Mouse (Mus musculus) midbrain, embryonic 13.5 days (tissue): ENCODE results near the gene Gm5134. TPM values are rescaled to one million over a fixed set of nuclear protein-coding genes. Genes with fewer than 3 reads are reported as not detected.
A peak's percentile ranks its signal among the peaks of the same experiment; 100 is the strongest.
"Not testable (repeated sequence)": the region's sequence is repeated elsewhere in the genome, so short reads cannot be mapped to it uniquely, and the experiment has no call there.

Source experiments
- ATAC-seq: fragments of 200-750 bp; cut with Nextera tagmentation; 2 replicates; pipeline ENCODE4 v1.8.0; 2017; ENCODE audit warnings: mild to moderate bottlenecking, moderate TSS enrichment, moderate library complexity
- H3K27ac ChIP-seq: fragments of 300-500 bp; sonication (generic); 2 replicates; pipeline ENCODE4 v1.5.1; 2015; ENCODE audit warnings: inconsistent platforms, mild to moderate bottlenecking, moderate library complexity
- H3K27me3 ChIP-seq: fragments of 300-500 bp; sonication (generic); 2 replicates; pipeline ENCODE4 v1.6.1; 2015; ENCODE audit warnings: mild to moderate bottlenecking, inconsistent platforms
- H3K36me3 ChIP-seq: fragments of 300-500 bp; sonication (generic); 2 replicates; pipeline ENCODE4 v1.6.1; 2015; ENCODE audit warnings: mild to moderate bottlenecking, inconsistent platforms
- H3K4me1 ChIP-seq: fragments of 300-500 bp; sonication (generic); replicated peaks from 2 replicates; pipeline ENCODE4 v1.6.1; 2015; ENCODE audit warnings: inconsistent platforms
- H3K4me2 ChIP-seq: fragments of 300-500 bp; sonication (generic); replicated peaks from 2 replicates; pipeline ENCODE4 v1.6.1; 2015; ENCODE audit warnings: moderate library complexity, mild to moderate bottlenecking, inconsistent platforms
- H3K4me3 ChIP-seq: fragments of 300-500 bp; sonication (generic); replicated peaks from 2 replicates; pipeline ENCODE4 v1.5.1; 2015; ENCODE audit warnings: mild to moderate bottlenecking, inconsistent platforms
- H3K9ac ChIP-seq: fragments of 300-500 bp; sonication (generic); replicated peaks from 2 replicates; pipeline ENCODE4 v1.6.1; 2015; ENCODE audit warnings: mild to moderate bottlenecking, inconsistent platforms
- H3K9me3 ChIP-seq: fragments of 300-500 bp; sonication (generic); 2 replicates; pipeline ENCODE4 v1.6.1; 2016; ENCODE audit warnings: mild to moderate bottlenecking, inconsistent platforms
- WGBS: fragments of 180-500 bp; shearing (Covaris S2); methylation state at CpG from one replicate; pipeline ENCODE4 v1.1.7; 2015; 5-methylcytosine and 5-hydroxymethylcytosine counted together
- polyA plus RNA-seq: library from polyadenylated mRNA; unstranded; fragments of >200 nt; fragmentation: Nextera tagmentation; extraction: Ambion mirVana; gene quantifications from 2 replicates; pipeline ENCODE4 v1.2.1, GENCODE M21; 2015

Gm5134 gene
- polyA plus RNA-seq, 1 experiment from 2014 or later = 0.07 TPM

DNA sequence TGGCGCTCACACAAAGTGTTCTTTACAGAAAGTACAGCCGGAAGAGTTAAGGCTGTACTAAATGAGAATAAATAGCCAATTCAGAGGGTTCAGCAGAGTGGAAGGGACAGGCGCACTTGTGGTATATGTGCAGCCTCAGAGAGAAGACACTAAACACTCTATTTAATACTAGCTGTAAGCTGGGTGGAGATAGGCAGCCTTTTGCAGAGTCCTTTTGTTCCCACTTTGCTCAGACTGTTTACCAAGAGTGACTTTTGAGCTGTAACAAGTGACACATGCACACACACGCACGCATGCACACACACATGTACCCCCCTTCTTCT, 24.5 kb downstream of the Gm5134 start:
- Histone ChIP-seq H3K4me1 (no peaks in the 10 kb centered on the region), H3K9ac (no peak overlapping the region), H3K4me3 (no peak overlapping the region), H3K4me2 (no peak overlapping the region), H3K27me3 (no peaks in the 10 kb centered on the region), H3K9me3 (no peaks in the 10 kb centered on the region), H3K27ac (no peak overlapping the region), H3K36me3 (no peaks in the 10 kb centered on the region)
- WGBS = 82% methylated on average over 5 of the region's 5 CpGs
- no peak for ATAC-seq

GRCm38 (mm10) chr10:75979432-75979831, 25.1 kb downstream of the Gm5134 start:
- no peaks in the 10 kb centered on the region for H3K4me1 ChIP-seq
- no peak overlapping the region for H3K27ac ChIP-seq
- H3K9ac ChIP-seq = no peak overlapping the region
- H3K9me3 ChIP-seq = no peaks in the 10 kb centered on the region
- H3K4me2 ChIP-seq = no peak overlapping the region
- no peaks in the 10 kb centered on the region for H3K27me3 ChIP-seq
- ATAC-seq = no peak
- H3K36me3 ChIP-seq = no peaks in the 10 kb centered on the region
- WGBS = 92% methylated on average over 3 of the region's 3 CpGs
- H3K4me3 ChIP-seq = no peak overlapping the region

DNA sequence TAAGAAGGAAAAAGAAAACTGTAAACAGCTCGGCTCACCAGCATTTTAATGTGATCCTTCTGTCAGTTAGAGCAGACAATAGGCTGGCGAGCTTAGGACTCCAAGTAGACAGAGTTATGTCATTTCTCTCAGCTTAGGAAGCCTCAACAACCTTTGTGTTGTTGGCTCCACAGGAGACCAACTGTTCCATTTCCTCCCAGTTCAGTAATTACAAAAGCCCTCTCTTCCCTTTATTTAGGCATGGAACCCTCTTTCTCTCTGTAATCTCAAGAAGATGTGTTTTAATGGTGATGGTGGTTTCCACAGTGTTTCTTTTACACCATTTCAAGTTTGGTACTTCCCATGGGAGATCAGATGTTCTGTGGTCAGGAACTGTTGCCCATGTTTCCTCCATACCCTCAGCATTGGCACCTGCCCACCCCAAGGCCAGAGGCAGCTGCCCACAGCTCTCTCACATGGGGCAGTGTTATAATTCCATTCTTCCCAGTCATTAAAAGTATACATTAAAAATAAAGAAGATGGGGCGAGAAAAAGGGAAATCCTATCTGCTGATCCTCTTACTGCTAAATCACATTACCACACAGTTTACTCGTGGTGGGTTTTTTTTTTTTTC, 36.2 kb downstream of the Gm5134 start:
- no peaks in the 10 kb centered on the region for H3K9me3 ChIP-seq
- H3K27ac ChIP-seq = no peak overlapping the region
- no peaks in the 10 kb centered on the region for H3K27me3 ChIP-seq
- no peak overlapping the region for H3K4me2 ChIP-seq
- no peaks in the 10 kb centered on the region for H3K4me1 ChIP-seq
- H3K4me3 ChIP-seq = no peak overlapping the region
- ATAC-seq = no peak
- WGBS = 61% methylated on average over 4 of the region's 4 CpGs
- no peak overlapping the region for H3K9ac ChIP-seq
- H3K36me3 ChIP-seq = no peaks in the 10 kb centered on the region

GRCm38 (mm10) chr10:75993616-75994240, 39.4 kb downstream of the Gm5134 start:
- Histone ChIP-seq H3K36me3 (no peaks in the 10 kb centered on the region), H3K4me3 (no peak overlapping the region), H3K9me3 (no peaks in the 10 kb centered on the region), H3K27ac (no peak overlapping the region), H3K9ac (no peak overlapping the region), H3K4me1 (no peaks in the 10 kb centered on the region), H3K4me2 (no peak overlapping the region), H3K27me3 (no peaks in the 10 kb centered on the region)
- WGBS = 90% methylated on average over 15 of the region's 15 CpGs
- no peak for ATAC-seq

DNA sequence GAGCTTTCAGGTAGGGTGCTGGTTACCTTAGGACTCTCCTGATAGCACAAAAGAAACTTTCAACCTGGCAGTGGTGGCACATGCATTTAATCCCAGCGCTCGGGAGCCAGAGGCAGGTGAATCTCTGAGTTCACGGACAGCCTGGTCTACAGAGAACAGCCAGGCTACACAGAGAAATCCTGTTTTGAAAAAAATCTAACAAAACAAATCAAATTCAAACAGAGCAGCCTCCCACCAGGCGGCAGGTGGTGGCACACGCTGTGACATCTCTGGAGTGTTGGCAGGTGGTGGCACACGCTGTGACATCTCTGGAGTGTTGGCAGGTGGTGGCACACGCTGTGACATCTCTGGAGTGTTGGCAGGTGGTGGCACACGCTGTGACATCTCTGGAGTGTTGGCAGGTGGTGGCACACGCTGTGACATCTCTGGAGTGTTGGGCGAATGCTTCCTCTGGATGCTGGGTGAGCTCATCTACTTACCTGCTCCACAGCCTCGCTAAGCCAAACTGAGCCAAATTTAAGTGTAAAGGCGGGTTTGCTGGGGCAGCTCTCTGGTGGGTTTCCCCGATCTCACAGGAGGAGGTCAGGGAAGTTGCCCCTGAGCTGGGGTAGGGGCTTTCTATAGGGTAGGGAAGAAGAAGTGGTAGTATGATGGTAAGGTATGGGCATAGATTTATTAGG, 40.4 kb downstream of the Gm5134 start:
- not testable (repeated sequence) for H3K4me2 ChIP-seq, ATAC-seq, H3K27me3 ChIP-seq, H3K9me3 ChIP-seq, H3K4me3 ChIP-seq, H3K4me1 ChIP-seq, H3K9ac ChIP-seq, H3K27ac ChIP-seq, H3K36me3 ChIP-seq
- 82% methylated on average over 13 of the region's 13 CpGs for WGBS

DNA sequence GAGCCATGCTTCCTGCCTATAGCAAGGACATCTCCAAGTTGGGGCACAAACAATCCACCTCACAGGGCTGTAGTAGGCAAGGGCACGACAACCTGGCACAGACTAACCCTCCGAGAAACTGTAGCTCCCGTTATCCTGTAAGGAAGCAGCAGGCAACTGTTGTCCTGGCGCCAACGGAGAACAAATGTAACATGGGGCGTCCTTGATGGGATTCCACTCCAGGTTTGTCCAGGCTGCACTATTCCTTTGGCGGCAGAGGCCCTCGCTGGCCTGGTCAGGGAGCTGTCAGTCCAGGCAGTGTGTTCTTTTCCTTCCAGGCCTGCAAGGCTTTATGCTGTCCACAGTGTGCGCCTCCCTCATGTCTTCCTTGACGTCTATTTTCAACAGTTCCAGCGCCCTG, 41.1 kb downstream of the Gm5134 start:
- Histone ChIP-seq H3K4me1 (no peaks in the 10 kb centered on the region), H3K4me2 (no peak overlapping the region), H3K4me3 (no peak overlapping the region), H3K9ac (no peak overlapping the region), H3K27ac (no peak overlapping the region), H3K9me3 (no peaks in the 10 kb centered on the region), H3K27me3 (no peaks in the 10 kb centered on the region), H3K36me3 (no peaks in the 10 kb centered on the region)
- WGBS = 88% methylated on average over 11 of the region's 11 CpGs
- ATAC-seq = no peak

DNA sequence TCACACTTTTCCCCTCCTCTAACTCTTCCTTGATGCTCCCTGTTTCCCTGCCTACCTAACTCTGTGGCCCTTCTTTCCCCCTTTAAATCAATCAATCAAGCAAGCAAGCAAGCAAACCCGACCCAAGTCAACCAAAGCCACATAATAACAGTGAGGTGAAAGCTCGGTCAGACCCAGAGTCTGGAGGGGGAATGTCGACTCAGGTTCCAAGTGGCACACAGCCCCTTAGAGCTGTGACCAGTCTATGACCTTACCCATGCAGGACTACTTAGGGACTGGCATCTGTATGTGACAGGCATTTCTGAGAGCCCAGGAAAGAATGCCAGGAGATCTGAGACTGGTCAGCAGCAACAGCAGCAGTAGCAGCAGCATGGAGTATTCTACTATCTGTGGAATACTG, 42.0 kb downstream of the Gm5134 start:
- H3K36me3 ChIP-seq = no peaks in the 10 kb centered on the region
- H3K27ac ChIP-seq = no peak overlapping the region
- WGBS = 73% methylated on average over 3 of the region's 3 CpGs
- H3K9ac ChIP-seq = no peak overlapping the region
- no peaks in the 10 kb centered on the region for H3K27me3 ChIP-seq
- H3K9me3 ChIP-seq = no peaks in the 10 kb centered on the region
- H3K4me1 ChIP-seq = peaks cover 2% of the 10 kb centered on the region
- ATAC-seq = no peak
- no peak overlapping the region for H3K4me3 ChIP-seq
- no peak overlapping the region for H3K4me2 ChIP-seq

DNA sequence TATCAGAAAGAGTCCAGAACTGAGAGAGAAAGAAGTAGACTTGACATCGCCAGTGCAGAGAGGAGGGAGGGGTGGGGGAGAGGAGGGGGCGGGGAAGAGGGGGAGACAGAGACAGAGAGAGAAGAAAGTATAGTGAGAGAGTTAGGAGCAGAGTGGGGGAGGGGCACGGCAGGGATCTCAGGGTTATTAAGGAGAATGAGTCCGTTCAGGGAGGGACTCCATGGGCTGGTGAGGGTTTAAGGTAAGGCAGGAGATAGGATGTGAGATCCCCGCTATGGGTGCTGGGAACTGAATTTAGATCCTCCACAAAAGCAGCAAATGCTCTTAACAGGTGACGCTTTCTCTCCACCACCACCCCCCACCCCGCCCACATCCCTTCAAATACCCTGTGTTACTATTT, 46.8 kb downstream of the Gm5134 start:
- no peak overlapping the region for H3K4me3 ChIP-seq
- no peak overlapping the region for H3K9ac ChIP-seq
- no peaks in the 10 kb centered on the region for H3K36me3 ChIP-seq
- no peak overlapping the region for H3K4me2 ChIP-seq
- H3K27me3 ChIP-seq = no peaks in the 10 kb centered on the region
- 0 out of 2 replicates have a peak, but pooled peaks have one; percentile 9 for ATAC-seq
- peaks cover 11% of the 10 kb centered on the region for H3K4me1 ChIP-seq
- no peak overlapping the region for H3K27ac ChIP-seq
- 20% methylated on average over 7 of the region's 7 CpGs for WGBS
- H3K9me3 ChIP-seq = no peaks in the 10 kb centered on the region

GRCm38 (mm10) chr10:76002101-76002521, 47.8 kb downstream of the Gm5134 start:
- Histone ChIP-seq H3K9me3 (no peaks in the 10 kb centered on the region), H3K27me3 (no peaks in the 10 kb centered on the region), H3K36me3 (no peaks in the 10 kb centered on the region), H3K4me1 (peaks cover 11% of the 10 kb centered on the region), H3K27ac (no peak overlapping the region), H3K4me2 (no peak overlapping the region), H3K9ac (no peak overlapping the region), H3K4me3 (no peak overlapping the region)
- WGBS = 31% methylated on average over 3 of the region's 3 CpGs
- ATAC-seq = no peak

DNA sequence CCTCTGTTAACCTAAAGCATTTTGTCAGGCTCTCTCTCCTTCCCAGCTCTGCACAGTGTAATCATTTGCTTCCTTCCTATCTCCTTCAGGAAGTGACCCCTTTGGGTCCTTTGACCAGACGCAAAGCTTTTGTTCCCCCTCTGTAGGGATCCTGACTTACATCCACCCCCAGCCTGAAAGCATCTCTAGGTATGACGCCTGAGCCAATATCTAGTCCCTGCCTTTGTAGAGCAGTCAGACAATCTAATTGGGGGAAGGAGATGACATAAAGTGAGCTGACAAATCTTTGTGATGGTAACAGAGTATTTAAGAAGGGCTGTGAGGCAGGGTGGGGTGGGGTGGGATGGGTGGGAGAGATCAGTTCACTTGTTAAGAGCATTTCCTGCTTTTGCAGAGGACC, 48.3 kb downstream of the Gm5134 start:
- no peak overlapping the region for H3K4me3 ChIP-seq
- no peak overlapping the region for H3K27ac ChIP-seq
- WGBS = 25% methylated on average over 2 of the region's 2 CpGs
- no peak for ATAC-seq
- H3K9me3 ChIP-seq = no peaks in the 10 kb centered on the region
- no peak overlapping the region for H3K9ac ChIP-seq
- H3K4me1 ChIP-seq = peaks cover 11% of the 10 kb centered on the region
- no peak overlapping the region for H3K4me2 ChIP-seq
- no peaks in the 10 kb centered on the region for H3K27me3 ChIP-seq
- no peaks in the 10 kb centered on the region for H3K36me3 ChIP-seq

DNA sequence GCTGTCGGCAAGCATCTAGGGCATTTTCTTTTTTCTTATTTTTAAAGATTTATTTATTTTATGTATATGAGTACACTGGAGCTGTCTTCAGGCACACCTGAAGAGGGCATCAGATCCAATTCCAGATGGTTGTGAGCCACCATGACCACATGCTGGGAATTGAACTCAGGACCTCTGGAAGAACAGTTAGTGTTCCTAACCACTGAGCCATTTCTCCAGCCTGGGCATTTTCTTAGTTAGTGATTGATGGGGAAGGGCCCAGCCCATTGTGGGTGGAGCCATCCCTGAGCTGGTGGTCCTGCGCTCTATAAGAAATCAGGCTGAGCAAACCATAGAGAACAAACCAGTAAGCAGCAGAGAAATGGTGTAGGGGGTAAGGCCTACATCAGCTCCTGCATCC, 48.9 kb downstream of the Gm5134 start:
- no peaks in the 10 kb centered on the region for H3K36me3 ChIP-seq
- ATAC-seq = no peak
- no peak overlapping the region for H3K4me2 ChIP-seq
- no peaks in the 10 kb centered on the region for H3K27me3 ChIP-seq
- no peaks in the 10 kb centered on the region for H3K9me3 ChIP-seq
- H3K9ac ChIP-seq = no peak overlapping the region
- H3K4me1 ChIP-seq = peaks cover 11% of the 10 kb centered on the region
- no peak overlapping the region for H3K4me3 ChIP-seq
- no peak overlapping the region for H3K27ac ChIP-seq
- WGBS = 93% methylated on average over 2 of the region's 2 CpGs

GRCm38 (mm10) chr10:76006385-76006784, 52.1 kb downstream of the Gm5134 start:
- Histone ChIP-seq H3K4me1 (peaks cover 8% of the 10 kb centered on the region), H3K4me3 (no peak overlapping the region), H3K27me3 (no peaks in the 10 kb centered on the region), H3K9me3 (no peaks in the 10 kb centered on the region), H3K36me3 (no peaks in the 10 kb centered on the region), H3K4me2 (no peak overlapping the region), H3K27ac (no peak overlapping the region), H3K9ac (no peak overlapping the region)
- no peak for ATAC-seq
- 92% methylated on average over 6 of the region's 6 CpGs for WGBS
